Mouse (Mus musculus) megakaryocyte progenitor cell, adult 5-6 weeks (primary cell): Measurements from ENCODE around the gene Ppm1b. TPM values are rescaled to one million over a fixed set of nuclear protein-coding genes. Genes with fewer than 3 reads are reported as not detected.

ENCODE experiments used
- ATAC-seq: replicated peaks from 2 replicates; pipeline ENCODE4 v1.8.0; 2016; ENCODE audit warnings: mild to moderate bottlenecking, moderate TSS enrichment, inconsistent platforms; ENCODE audit not compliant: poor library complexity
- total RNA-seq, 2 experiments: library from RNA; stranded (forward) in 1 of 2; stranded (reverse) in 1 of 2; fragments of 157-497, 149-512 nt in 1 of 2; fragments of 200-1000 nt in 1 of 2; gene quantifications; 2 replicates each; pipeline versions ENCODE4 v1.2.3 to v1.2.4; 2015 to 2017

Gene Ppm1b
- total RNA-seq, 2 experiments from 2014 or later: 48.4 to 51.4 TPM

DNA sequence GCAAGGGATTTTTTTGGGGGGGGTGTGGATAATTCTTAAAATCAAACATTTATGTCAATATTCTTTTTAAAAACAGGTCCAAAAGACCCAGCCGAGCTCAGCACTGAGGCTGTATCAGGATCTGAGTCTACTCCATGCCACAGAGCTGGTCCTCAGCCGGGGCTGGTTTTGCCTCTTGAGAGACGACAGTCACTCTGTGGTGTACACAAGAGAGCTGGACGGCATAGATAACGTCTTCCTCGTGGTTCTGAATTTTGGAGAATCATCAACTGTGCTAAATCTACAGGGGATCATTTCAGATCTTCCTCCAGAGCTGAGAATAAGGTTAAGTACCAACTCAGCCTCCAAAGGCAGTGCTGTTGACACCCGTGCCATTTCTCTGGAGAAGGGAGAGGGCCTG is 107.0 kb downstream of the Ppm1b start:
- peak; percentile 66 for ATAC-seq

DNA sequence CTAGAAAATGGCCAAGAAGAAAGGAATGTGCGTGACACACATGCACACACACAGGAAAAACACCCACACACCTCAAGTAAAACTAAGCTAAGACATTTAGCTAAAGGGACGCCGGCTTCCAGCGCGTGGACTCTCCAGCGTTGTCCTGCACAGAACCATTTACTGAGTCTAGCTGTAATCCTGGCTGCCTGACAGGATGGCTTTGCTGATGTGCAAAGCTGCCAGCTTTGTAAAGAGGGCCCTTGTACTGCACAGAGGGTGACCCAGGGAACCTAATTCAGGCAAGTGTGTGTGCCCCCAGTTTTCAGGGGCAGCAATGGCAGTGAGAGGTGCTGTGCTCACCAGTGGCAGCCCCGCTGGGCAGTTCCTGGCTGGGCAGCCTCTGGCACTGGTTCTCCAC is 110.8 kb downstream of the Ppm1b start:
- no peak for ATAC-seq

DNA sequence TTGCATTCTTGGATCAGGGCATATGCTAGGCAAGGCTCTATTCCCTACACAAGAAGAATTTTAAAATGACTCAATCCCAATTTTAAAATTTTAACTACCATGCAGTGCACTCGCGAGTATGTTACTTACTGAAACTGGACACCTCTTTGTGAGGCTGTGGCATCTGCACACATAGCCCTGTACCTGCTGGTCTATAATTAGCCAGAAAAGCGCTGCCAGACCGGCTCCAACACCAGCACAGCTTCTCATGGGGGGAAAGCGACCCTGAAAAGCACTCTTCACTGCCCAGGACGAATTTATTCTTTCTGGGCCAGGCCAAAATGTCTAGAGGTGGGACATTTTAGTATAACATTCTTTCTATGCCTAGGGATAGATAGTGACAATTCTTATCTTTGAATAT is 114.1 kb downstream of the Ppm1b start:
- ATAC-seq: no peak

DNA sequence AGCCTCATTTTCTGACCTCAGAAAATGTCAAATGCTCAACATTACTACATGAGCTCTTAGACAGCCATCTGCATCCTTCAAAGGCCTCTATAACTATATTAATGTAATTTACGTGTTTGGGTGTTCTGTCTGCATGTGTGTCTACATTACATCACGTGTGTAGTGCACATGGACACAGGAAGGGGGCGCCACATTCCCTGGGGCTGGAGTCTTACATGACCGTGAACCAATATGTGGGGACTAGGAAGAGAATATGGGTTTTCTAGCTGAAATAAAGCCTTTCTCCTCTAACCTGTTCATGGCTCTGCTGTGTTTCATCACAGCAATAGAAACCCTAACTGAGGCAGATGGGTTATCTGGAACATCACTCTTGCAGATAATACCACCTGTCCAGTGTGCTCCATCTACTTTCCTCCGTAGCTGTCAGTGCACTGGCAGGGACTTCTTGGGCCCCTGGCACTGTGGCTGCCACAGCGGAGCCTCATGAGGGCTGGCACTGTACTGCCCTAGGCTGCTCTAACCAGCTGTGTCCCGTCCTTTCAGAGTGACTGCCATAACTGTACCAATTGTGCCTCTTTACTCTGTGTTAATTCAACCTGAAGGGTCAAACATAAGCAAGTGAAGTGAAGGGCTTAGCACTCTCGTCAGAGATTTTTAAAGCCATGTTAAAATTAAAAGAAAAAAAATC is 114.7 kb downstream of the Ppm1b start:
- ATAC-seq: no peak

DNA sequence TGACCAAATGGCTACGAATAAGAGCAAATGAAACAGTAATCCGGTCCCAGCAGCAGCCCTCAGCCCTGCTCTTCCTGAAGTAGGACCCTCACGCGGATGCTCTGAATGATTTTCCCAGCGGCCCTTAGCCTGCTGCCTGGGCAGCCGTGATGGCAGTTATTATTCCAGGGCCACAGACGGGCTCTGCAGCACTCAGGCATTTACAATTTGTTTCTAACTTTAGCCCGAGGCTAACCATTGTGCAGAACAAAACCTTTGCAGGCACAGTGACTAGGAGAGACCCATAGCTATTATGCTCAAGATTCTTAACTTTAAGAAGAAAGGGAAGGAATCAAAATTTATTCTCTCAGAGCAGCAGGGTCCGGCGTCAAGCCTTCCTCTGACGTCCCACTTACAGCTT is 115.8 kb downstream of the Ppm1b start:
- ATAC-seq: no peak

DNA sequence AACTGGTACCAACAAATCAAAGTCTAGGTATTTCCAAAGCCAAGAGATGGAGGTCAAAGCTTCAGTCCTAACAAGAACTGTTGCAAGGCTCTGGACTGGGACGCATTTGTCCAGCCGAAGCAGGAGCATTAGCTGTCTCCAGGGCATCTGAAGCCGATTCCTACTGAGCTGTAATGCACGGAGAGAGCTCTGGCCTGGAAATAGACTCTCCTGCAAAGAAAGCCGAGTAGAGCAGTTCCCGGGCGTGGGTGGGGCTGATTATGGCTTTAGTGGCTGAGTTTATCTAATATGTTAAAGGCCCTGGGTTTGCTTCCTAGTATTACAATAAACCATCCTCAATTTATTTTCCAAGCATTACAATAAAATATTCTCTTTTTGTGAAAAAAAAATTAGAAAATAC is 116.7 kb downstream of the Ppm1b start:
- no peak for ATAC-seq

Other genes with a start within 250 kb of the Ppm1b start
- 42.0 and 53.0 TPM in 2 replicates for gene Lrpprc, start 166.0 kb upstream of the Ppm1b start, total RNA-seq (2015)
- gene Lrpprc, start 166.0 kb upstream of the Ppm1b start, total RNA-seq (2017): 76.3 and 91.4 TPM in 2 replicates
- gene Slc3a1, start 71.6 kb downstream of the Ppm1b start, total RNA-seq (2015): 0.32 TPM in 1 of 2 replicates, not detected in the other
- gene Slc3a1, start 71.6 kb downstream of the Ppm1b start, total RNA-seq (2017): 0.04 TPM in 1 of 2 replicates, not detected in the other
- 29.0 and 36.8 TPM in 2 replicates for gene Prepl, start 133.5 kb downstream of the Ppm1b start, total RNA-seq (2015)
- gene Prepl, start 133.5 kb downstream of the Ppm1b start, total RNA-seq (2017): 24.9 and 30.2 TPM in 2 replicates
- gene Camkmt, start 133.8 kb downstream of the Ppm1b start, total RNA-seq (2015): 5.3 and 5.9 TPM in 2 replicates
- gene Camkmt, start 133.8 kb downstream of the Ppm1b start, total RNA-seq (2017): 2.1 and 4.0 TPM in 2 replicates